Mouse (Mus musculus) thymus, postnatal 4 days (tissue): Measurements from ENCODE around the gene Tmem160.

Experiments used
- DNase-seq: peaks from one replicate; pipeline ENCODE4 v3.0.0; 2021

Gene Tmem160

DNA sequence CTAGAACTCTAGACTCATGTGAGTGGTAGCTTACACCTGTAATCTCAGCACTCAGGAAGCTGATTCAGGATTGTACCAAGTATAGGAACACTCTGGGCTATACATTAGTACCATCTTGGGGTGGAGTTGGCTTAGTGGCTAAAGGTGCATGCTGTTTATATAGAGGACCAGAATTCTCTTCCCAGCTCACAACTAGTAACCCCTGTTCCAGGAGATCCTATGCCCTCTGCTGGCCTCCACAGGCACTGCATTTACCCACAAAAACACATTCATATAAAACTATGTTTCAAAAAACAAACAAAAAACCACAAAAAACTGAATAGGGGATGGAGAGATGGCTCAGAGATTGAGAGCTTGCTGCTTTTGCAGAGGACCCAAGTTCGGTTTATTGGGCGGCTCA is 40.8 kb downstream of the Tmem160 start:
- peak; percentile 79 for DNase-seq

- no peak for DNase-seq
Observed at GRCm38 (mm10) chr7:16496260-16496659, 43.7 kb downstream of the Tmem160 start.

DNA sequence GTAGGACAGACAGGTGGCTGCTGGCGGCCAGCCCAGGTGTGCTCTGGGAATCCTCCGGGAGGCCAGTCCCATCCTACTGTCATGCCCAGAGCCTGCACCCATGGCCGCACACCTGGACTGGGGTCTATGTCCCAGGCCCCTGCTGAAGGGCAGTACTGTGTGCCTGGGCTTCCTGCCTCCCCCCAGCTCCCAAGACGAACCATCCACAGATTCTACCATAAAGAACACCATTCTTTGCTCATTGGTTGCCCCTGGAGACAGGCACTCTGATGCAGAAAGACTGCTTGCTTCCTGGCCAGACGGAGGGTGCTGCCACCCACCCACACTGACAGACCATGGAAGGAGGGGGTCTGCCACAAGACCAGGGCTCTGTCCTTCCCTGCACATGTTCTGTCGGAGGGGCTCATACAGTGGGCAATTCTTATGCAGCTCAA is 47.1 kb downstream of the Tmem160 start:
- no peak for DNase-seq

DNA sequence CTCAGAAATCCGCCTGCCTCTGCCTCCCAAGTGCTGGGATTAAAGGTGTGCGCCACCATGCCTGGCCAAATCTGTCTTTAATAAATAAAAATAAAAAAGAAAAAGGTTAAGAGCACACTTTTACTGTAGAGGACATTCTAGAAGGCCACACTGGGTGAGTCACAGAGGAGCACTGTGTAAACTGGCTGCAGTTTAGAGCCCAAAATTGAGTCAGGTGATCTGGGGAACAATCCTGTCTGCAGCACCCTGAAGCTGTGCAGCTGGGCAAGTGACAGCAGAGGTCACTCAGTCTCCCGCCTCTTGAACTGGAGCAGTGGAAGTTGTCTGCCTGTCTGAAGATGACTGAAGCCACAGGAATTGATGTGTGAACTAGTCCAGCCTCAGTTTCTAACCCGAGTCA is 49.0 kb downstream of the Tmem160 start:
- no peak for DNase-seq

DNA sequence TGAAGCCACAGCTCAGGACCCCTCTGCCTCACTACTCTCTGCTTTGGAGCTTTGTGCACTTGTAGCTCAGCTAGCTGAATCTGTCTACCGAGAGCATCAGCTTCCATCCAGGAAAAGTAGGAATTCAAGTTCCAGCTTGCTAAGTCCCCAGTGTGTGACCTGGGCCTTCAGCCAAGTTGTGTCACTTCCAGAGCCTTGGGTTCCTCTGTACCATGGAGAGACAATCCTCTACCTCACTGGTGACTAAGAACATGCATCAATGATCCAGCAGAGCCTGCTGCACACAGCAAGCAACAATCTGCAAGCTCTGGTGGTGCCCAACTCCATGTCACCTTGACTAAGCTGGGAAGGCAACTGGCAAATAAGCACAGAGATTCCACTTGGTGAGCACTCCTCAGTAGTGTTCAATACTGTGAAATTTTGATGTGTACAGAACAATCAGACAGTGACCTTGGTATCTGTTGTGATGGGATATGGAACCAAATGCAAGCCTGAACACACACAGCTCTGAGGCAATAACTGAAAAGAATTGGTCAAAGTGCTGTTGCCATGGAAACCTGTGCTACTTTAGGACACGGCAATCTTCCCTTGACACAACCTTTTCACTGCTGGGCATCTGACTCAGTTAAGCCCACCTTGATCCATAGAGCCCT is 52.1 kb downstream of the Tmem160 start:
- no peak for DNase-seq
